Mouse (Mus musculus) gastrocnemius, postnatal 14 days (tissue): ENCODE results near the gene Sync. TPM values are rescaled to one million over a fixed set of nuclear protein-coding genes. Genes with fewer than 3 reads are reported as not detected.
A peak's percentile ranks its signal among the peaks of the same experiment; 100 is the strongest.

Experiments used
- DNase-seq: peaks from one replicate; pipeline ENCODE4 v3.0.0; 2021; ENCODE audit warnings: mixed read lengths
- intact Hi-C: fragments of 180-260 bp; cut with DNase I; formaldehyde crosslinking; loops from one replicate; pipeline ENCODE4 v1.15.1; 2025; ENCODE audit warnings: low total_unique reads
- total RNA-seq, 2 experiments: library from RNA; stranded (reverse); gene quantifications; 2 replicates each; pipeline ENCODE4 v1.2.3; 2021

The Sync gene
- total RNA-seq, 2 experiments from 2014 or later, result 50.0 to 63.6 TPM

DNA sequence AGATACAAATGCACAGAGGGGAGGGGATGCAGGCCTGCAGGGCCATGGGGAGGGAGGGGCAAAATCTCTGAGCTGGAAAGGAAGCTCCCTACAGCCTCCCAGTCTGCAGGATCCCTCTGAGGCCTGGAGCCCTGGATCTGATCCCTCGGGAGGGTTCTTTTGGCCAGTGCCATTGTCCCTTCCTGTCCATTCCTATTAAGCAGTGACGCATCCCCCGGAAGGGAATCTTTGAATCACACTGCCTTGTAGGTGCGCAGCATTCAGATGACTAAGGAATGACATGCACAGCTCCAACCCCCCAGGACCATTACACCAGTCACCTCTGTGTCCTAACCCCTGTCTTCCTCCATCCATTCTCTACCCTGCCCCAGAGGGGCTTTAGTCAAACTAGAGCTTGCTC, 28.3 kb upstream of the Sync start:
- intact Hi-C loops, result no loop called here
- DNase-seq, result no peak

DNA sequence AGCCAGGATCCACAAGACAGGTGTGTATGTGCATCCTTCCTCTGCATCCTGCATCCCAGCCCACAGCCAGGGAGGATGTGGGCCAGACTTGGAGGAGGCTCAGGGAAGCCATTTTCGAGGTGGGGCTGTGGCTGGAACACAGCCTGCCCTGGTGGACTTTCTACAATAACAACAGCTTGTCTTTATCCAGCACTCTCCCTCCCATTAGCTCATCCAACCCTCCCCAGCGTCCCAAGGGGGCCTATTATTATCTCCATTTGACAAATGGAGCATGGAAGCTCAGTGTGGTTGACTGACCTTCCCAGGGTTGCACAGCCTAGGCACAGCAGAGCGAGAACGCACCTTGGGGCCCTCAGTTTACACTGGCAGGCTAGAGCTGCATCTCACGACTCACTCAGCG, 26.7 kb upstream of the Sync start:
- DNase-seq, result peak; percentile 43
- intact Hi-C loops, result no loop called here

DNA sequence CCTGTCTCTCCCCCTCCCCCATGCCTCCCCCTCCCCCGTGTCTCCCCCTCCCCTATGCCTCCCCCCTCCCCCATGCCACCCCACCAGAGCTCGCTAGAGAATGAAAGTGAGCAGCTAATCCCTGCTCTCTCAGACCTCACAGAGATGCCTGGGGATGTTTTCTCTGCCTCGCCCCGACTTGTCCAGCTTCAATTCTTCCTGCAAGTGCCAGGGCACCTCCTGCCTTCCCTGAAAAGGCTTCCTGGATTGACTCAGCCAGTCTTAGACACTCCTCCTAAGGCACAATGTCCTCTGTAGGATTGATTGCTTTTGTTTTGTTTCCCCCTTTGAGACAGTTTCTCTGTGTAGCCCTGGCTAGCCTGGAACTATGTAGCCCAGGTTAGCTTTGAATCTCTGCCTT, 26.2 kb upstream of the Sync start, which contains the start of gene C77080:
Gene C77080 (minus strand): TSS at position 209 of the 400 bp plus-strand sequence.
- intact Hi-C loops, result no loop called here
- DNase-seq, result no peak

DNA sequence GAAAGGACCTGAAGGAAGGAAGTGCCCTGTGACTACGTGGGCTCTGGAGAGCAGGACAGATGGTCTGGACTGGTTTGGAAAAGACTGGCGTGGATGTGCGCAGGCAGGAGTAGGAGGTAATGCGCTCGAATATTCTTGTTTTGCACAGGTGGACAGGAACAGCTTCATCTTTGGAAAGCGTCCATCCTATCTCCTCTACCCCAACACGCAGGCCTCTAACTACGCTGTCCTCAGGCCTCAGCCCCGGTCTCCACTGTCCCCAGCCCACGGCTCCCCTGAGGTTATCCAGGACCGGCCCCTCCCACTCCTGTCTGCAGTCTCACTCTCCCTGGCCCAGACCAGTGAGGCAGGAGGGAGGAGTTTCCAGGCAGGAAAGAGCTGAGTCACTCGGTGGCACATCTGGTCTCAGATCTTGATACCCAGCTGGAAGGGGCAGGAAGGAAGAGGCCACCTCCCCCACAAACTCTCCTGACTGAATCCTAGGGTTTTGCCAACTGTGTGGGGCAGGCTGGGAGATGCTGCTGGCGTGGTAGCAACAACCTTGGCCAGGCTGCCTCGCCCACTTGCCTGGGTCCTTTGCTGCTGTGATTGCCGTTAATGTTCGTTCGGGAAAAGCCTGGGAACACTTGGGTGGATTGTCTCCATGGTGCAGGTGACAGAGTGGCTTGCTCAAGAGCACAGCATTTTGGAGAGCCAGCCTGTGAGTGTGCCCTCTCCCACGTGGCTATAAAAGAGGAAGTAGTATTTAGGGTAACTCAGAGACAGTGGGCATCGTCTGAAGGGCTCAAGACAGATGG, 24.0 kb upstream of the Sync start:
- peak; percentile 53 for DNase-seq

DNA sequence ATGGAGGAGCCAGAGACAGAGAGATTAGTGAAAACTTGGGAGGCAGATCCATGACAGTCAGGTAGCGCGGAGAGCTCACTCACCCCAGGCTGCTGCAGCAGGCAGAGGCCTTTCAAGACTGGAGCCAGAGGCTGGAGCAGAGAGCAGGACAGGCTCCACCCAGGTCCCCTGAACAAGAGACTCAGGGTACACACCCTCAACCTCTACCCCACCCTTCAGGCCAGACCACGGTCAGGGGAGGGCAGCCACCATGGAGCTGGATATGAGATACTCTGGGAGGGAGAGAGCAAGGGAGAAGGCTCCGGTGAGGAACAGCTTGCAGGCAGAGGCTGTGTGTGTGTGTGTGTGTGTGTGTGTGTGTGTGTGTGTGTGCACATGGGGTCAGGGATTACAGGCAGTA, 21.2 kb upstream of the Sync start:
- no peak for DNase-seq
- intact Hi-C loops, result no loop called here

More for the DNA sequence above, 24.0 kb upstream of the Sync start:
- intact Hi-C loops, result no loop called here

DNA sequence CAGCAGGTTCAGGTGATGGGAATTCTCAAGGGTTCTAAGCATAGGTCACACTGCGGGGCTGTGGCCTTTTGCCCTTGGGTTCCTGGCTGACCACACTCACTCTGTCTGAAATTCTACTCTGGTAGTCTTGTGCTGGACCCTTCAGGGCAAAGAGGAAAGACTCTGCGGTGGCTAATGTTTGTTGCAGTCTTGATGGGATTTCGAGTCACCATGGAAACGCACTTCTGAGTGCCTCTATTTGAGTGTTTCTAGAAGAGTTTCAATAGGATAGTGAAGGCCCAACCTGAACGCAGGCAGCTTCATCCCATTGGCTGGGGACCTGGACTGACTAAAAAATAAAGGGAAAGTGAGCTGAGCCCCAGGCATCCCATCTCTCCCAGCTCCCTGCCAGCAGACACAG, 20.6 kb upstream of the Sync start:
- DNase-seq, result no peak
- intact Hi-C loops, result loop anchor here (1.0 kb wide), 1 partner anchor 68 kb away; no protein-coding TSS in a partner anchor

DNA sequence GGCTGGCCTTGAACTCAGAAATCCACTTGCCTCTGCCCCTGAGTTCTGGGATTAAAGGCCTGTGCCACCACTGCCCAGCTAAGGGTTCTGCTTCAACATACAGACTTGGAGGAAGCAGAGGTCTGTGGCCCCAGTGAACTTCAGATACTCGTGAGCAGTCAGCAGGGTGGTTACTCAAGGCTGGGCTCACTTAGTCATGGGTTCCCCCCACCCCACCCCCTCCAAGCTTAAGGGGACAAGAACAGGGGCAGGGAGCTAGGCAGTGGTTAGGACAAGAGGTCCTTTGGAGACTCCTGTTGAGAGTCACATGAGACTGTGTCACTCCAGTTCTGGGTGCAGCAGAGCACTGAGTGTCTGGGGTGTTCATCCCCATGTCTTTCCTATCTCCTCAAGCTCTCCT, 18.7 kb upstream of the Sync start:
- DNase-seq, result no peak
- intact Hi-C loops, result no loop called here

DNA sequence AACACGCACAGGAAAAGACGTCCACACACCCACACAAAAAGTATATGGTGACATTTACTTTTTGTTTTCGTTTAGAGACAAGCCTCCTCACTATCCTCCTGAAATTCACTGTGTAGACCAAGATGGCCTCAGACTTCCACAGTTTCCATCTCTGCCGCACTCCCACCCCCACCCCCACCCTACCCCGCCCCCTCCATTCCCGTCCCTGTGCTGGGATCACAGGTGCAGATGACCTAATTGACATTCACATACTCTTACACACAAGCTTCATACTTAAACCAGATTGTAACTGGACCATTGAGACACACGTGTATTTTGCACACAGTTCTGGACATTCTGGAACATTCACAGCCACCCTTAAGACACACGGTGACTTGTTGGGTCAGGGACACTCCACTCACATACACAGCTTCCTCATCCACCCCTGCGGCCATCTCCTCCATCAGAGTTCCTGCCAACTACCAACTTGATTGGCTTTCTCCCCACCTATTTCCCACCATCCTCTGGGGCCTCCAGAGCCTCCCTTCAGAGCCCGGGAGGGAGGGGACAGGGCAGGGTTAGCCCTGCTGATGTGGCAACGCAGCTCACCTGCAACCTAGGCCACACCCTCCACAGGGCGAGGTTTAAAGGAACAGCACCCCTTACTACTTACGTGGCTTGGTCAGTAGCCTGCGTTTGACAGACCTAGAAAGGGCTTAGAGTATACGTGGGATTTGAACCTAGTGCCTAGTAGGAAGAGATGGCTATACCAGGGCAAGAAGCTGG, 15.2 kb upstream of the Sync start:
- intact Hi-C loops, result loop anchor here (5.0 to 10.0 kb wide), 2 partner anchors 60 to 137 kb away; partner anchors contain the start of gene Fndc5

DNA sequence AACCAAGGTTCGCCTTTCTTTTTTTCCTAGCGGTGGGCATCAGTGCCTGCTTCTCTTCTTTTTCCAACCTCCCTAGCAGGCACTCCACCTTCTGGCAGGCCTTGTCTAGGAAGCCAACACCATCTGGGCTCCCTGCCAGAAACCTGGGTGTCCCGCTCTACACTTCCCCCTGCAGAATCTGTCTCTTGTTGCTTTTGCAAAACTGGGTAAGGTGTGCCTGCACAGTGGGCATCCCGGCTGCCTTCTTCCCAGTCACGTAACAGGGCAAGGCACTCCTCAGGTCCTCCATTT, 14.7 kb upstream of the Sync start:
- intact Hi-C loops, result loop anchor here (5.0 to 10.0 kb wide), 2 partner anchors 60 to 138 kb away; partner anchors contain the start of gene Fndc5
- DNase-seq, result peak; percentile 53

More for the DNA sequence above, 15.2 kb upstream of the Sync start:
- no peak for DNase-seq

DNA sequence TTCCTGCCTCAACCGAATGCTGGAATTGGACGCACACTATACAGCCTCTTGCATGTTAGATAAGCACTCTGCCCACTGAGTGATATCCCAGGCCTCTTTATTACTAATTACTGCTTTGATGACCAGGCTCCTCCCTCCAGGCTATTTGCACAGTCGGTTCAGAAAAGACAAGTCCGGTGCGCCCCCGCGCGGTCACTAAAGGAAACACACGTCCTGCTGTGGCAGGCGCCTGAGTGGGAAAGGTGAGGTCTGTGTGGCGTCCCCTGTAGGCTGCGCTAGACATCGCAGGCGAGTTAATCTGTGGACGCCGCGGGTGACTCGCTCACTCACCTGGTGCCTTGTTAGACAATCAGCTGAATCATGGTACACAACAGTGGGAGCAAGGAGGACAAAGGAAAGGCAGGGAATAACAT, 11.0 kb upstream of the Sync start:
- intact Hi-C loops, result loop anchor here (10.0 kb wide), 1 partner anchor 142 kb away; the partner anchor contains the start of gene Fndc5
- DNase-seq, result peak; percentile 95

DNA sequence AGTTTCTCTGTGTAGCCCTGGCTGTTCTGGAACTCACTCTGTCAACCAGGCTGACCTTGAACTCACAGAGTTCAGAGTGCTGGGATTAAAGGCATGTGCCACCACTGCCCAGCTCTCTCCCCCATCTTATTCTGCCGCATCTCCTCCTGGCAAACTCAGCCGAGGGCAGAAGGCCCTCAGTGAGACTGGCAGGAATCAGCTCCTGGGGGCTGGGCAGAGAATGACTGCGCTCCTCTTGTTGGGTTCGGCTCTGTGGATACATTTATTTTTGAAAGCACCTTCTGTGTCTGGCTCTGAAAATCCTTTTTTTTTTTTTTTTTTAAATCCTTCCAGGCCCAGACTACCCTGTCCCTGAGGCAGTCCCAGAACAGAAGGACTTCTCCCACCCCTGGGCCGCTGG, 4.6 kb upstream of the Sync start:
- intact Hi-C loops, result no loop called here
- no peak for DNase-seq

DNA sequence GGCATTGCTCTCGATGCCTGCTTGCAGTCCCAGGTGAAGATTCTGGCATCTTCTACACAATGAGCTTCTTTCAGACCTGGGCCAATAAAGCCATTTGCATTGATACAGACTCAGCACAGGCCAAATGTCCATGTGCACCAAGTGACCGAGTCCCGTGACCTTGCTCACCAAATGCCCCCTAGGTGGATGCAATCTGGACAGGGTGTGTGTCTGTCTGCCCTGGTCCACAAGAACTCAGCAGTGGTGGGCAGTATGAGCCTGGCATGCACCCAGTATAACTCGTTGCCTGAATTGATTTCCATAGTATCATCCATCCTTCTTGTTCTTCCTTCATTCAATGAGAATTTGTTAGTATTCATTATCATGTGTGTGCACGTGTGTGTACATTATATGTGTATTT, 4.2 kb upstream of the Sync start:
- intact Hi-C loops, result no loop called here
- no peak for DNase-seq

DNA sequence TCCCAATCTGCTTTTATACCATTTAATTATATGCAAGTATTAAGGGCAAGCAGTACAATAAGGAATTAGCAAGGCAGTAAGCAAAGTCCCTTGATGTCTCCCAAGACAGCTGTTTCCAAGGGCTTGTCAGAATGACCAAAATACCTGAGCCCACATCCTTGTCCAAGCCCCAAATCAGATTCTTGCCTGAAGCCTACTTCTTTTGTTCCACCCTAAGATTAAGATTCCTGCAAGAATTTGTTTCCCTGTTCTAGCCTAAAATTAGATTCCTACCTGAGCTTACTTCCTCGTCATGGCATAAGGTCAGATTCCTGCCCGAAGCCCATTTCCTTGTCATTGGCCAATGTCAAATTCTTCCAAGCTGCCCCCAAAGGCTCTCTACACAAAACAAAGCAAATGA, 2.7 kb upstream of the Sync start:
- DNase-seq, result no peak
- intact Hi-C loops, result no loop called here

DNA sequence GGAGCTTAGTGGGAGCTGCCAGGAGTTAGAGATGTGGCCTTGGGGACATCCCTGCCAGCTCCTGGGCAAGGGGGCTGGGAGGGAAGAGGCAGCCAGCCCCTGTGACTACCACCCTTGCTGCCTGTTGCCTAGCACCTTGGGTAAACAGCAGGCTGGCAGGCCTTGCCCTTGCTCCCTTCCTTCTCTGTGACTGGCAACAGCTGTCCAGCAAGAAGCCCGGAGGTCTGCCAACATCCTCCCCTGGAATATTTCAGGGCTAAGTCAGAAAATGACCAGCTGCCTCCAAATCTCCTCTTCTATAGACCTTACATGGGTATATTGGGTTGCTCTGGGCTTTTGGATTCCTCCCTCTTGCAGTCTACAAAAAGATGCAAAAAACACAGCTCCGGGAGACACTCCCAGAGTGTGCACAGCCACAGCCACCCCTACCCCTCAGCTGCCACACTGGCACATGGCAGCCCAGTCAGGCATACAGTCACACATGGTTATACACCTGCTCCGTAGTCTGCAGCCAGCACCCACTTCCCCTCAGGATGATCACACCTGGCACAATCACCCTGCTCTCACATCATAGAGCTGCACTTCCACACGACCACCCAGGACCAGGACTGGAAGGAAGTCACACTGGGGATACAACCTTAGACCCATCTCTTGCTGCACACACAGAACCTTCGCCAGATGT, 1.3 kb upstream of the Sync start:
- intact Hi-C loops, result no loop called here
- peak; percentile 67 for DNase-seq

DNA sequence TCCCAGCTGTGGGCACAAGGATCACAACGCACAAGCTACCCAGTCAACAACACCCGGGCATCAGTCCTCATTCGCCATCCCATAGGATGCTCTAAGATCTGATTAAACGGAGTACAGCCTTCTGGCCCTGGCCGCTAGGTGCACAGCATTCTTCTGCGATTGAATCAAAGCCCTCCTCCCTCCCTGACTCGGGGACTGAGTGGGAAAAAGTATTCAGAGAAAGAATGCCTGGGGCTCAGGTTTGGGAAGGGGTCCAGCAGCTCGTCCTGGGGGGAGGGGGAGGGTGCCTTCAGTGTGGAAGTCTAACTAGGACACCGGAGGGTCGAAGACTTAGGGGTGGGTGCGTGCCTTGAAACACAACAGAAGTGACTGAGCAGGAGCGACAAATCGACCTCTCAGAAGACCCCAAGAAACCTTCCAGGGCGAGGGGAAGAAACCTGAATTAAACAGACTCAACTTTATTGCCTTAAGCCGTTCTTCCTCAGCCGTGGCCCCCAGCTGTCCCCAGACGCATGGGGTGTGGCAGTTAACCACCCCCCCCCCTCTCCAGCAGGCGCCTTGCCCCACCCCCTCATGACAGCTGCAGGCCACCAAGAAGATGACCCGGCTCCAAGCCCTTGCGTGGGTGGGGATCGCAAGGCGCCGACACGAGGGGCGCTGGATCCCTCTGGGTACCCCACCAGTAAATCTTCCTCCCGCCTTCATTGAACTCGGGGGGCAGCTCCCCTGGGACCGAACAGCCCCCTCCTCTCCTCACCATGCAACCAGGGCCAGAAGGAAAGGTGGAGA, 540 bp upstream of the Sync start:
- intact Hi-C loops, result no loop called here
- DNase-seq, result peak; percentile 71

DNA sequence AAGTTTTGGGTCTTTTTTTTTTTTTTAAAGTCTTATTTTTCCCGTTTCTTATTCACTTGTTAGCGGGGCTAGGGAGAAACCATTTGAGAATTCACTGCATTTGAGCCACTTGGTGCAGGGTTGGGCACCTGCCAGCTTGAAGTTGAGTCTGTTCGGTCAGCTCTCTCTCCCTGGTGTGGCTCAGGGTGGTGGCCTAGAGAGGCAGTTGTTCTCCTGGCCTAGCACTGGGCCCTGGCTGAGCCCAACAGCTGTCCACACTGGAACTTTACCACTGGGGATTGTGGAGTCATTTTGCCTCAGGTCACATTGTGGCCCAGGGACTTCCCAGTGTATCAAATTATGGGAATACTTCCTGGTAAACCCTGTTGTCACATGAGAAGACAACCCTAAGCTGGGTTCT, 650 bp downstream of the Sync start:
- intact Hi-C loops, result no loop called here
- DNase-seq, result peak; percentile 75

DNA sequence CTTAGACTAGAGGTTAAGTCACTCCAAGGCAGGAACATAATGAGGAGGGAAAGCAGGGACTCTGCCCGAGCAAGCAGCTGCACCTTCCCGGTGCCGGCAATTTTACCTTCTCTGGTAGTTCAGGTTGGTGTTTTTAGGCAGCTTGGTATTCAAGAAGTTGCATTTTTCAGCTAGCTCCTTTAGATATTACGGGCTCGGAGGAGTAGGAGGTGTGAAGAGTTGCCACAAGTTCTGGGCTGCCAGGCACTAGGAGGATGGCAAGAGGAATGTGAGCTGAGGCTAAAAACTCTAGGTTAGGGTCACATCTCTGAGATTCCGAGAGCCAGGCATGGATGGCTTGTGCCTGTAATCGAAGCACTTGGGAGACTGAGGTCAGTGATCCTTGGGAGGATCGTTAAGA, 2.3 kb downstream of the Sync start:
- no peak for DNase-seq
- intact Hi-C loops, result no loop called here

DNA sequence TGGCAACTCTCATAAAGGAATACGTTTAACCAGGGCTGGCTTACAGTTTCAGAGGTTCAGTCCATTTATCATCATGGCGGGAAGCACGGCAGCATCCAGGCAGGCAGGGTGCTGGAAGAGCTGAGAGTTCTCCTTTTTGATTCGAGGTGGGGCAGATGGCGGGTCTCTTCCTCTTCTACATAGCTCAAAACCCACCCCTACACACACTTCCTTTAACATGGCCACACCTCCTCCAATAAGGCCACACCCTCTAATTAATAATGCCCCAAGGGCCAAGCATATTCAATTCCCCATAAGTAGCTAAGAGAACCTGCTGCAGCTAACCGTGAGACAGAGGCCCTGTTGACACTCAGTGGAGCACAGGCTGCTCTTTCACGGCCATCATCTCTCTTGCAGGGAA, 5.4 kb downstream of the Sync start:
- no peak for DNase-seq
- intact Hi-C loops, result no loop called here

DNA sequence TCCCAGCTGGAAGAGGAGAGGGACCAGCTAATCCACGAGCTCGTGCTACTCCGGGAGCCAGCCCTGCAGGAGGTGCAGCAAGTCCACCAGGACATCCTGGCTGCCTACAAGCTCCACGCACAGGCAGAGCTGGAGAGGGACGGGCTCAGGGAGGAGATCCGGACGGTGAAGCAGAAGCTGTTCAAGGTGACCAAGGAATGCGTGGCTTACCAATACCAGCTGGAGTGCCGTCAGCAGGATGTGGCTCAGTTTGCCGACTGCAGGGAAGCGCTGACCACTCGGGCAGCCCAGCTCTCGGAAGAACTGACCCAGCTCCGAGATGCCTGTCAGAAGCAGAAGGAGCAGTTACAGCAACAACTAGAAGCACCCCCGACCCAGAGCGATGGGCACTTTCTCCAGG, 6.3 kb downstream of the Sync start:
- DNase-seq, result no peak
- intact Hi-C loops, result no loop called here

DNA sequence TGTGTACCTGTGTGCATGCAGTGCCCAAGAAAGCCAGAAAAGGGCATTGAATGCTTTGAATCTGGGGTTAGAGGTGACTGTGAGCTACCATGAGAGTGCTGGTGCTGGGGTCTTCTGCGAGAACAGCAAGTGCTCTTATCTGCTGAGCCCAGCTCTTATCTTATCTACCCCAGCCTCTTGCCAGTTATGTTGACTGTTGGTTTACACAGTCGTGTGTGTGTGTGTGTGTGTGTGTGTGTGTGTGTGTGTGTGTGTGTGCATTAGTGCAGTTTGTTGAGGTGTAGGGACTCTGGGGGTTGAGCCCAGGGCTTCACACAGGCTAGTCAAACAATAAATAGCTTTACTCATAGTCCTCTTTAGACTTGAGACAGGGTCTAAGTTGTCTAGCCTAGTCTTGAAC, 7.8 kb downstream of the Sync start:
- intact Hi-C loops, result no loop called here
- no peak for DNase-seq
